Mouse (Mus musculus) hindbrain, embryonic 15.5 days (tissue): ENCODE measurements at regions not wholly inside any gene's neighbourhood (a gene's known extent, or its start where the extent isn't known, plus 50 kb on each side); places are given as distances from the start of the nearest gene placed in this dataset.

Experiments used
- ATAC-seq: fragments of 200-750 bp; cut with Nextera tagmentation; 2 replicates; pipeline ENCODE4 v1.8.0; 2017; ENCODE audit warnings: low read depth, moderate number of reproducible peaks, moderate TSS enrichment; ENCODE audit not compliant: low FRiP score
- H3K27ac ChIP-seq: fragments of 300-500 bp; sonication (generic); replicated peaks from 2 replicates; pipeline ENCODE4 v1.5.1; 2015; ENCODE audit warnings: mild to moderate bottlenecking, inconsistent platforms
- H3K27me3 ChIP-seq: fragments of 300-500 bp; sonication (generic); 2 replicates; pipeline ENCODE4 v1.6.1; 2015; ENCODE audit warnings: control low read depth, inconsistent platforms
- H3K36me3 ChIP-seq: fragments of 300-500 bp; sonication (generic); 2 replicates; pipeline ENCODE4 v1.6.1; 2015; ENCODE audit warnings: control low read depth, inconsistent platforms
- H3K4me1 ChIP-seq: fragments of 300-500 bp; sonication (generic); replicated peaks from 2 replicates; pipeline ENCODE4 v1.6.1; 2015; ENCODE audit warnings: control low read depth, inconsistent platforms
- H3K4me2 ChIP-seq: fragments of 300-500 bp; sonication (generic); 2 replicates; pipeline ENCODE4 v1.6.1; 2015; ENCODE audit warnings: moderate library complexity, mild to moderate bottlenecking, inconsistent platforms
- H3K4me3 ChIP-seq: fragments of 300-500 bp; sonication (generic); 2 replicates; pipeline ENCODE4 v1.5.1; 2015; ENCODE audit warnings: mild to moderate bottlenecking, inconsistent platforms
- H3K9ac ChIP-seq: fragments of 300-500 bp; sonication (generic); 2 replicates; pipeline ENCODE4 v1.6.1; 2015; ENCODE audit warnings: inconsistent platforms
- H3K9me3 ChIP-seq: fragments of 300-500 bp; sonication (generic); 2 replicates; pipeline ENCODE4 v1.6.1; 2016; ENCODE audit warnings: control low read depth, inconsistent platforms
- WGBS: fragments of 180-500 bp; shearing (Covaris S2); methylation state at CpG from one replicate; pipeline ENCODE4 v1.1.7; 2015; 5-methylcytosine and 5-hydroxymethylcytosine counted together

GRCm38 (mm10) chr10:17416121-17416520 is 306.9 kb upstream of the Cited2 start:
- Histone ChIP-seq H3K9ac (no peak overlapping the region), H3K9me3 (no peaks in the 10 kb centered on the region), H3K27ac (no peak overlapping the region), H3K27me3 (no peaks in the 10 kb centered on the region), H3K36me3 (no peaks in the 10 kb centered on the region), H3K4me3 (no peak overlapping the region), H3K4me1 (no peaks in the 10 kb centered on the region), H3K4me2 (no peak overlapping the region)
- 56% methylated on average over 1 of the region's 1 CpGs for WGBS
- no peak for ATAC-seq

- Histone ChIP-seq H3K4me2 (no peak overlapping the region), H3K27ac (no peak overlapping the region)
- 92% methylated on average over 1 of the region's 1 CpGs for WGBS
These were observed 305.6 kb upstream of the Cited2 start for GRCm38 (mm10) chr10:17417394-17417793.

GRCm38 (mm10) chr10:17418227-17418685 is 304.8 kb upstream of the Cited2 start:
- 71% methylated on average over 7 of the region's 7 CpGs for WGBS
- no peak for ATAC-seq
- no peak overlapping the region for H3K4me2 ChIP-seq
- H3K9me3 ChIP-seq = no peaks in the 10 kb centered on the region
- H3K4me1 ChIP-seq = no peaks in the 10 kb centered on the region
- no peak overlapping the region for H3K9ac ChIP-seq
- no peak overlapping the region for H3K4me3 ChIP-seq
- no peaks in the 10 kb centered on the region for H3K36me3 ChIP-seq
- H3K27ac ChIP-seq = no peak overlapping the region
- H3K27me3 ChIP-seq = no peaks in the 10 kb centered on the region

More at GRCm38 (mm10) chr10:17417394-17417793, 305.6 kb upstream of the Cited2 start:
- Histone ChIP-seq H3K4me1 (no peaks in the 10 kb centered on the region), H3K27me3 (no peaks in the 10 kb centered on the region), H3K9ac (no peak overlapping the region), H3K9me3 (no peaks in the 10 kb centered on the region), H3K36me3 (no peaks in the 10 kb centered on the region), H3K4me3 (no peak overlapping the region)
- ATAC-seq = no peak

GRCm38 (mm10) chr10:17423584-17424278 is 299.3 kb upstream of the Cited2 start:
- Histone ChIP-seq H3K9ac (no peak overlapping the region), H3K4me1 (no peaks in the 10 kb centered on the region)
- WGBS = 61% methylated on average over 4 of the region's 4 CpGs

GRCm38 (mm10) chr10:17426197-17426596 is 296.8 kb upstream of the Cited2 start:
- Histone ChIP-seq H3K9ac (no peak overlapping the region), H3K9me3 (no peaks in the 10 kb centered on the region), H3K4me2 (no peak overlapping the region), H3K4me1 (no peaks in the 10 kb centered on the region), H3K27ac (no peak overlapping the region), H3K27me3 (no peaks in the 10 kb centered on the region), H3K4me3 (no peak overlapping the region), H3K36me3 (no peaks in the 10 kb centered on the region)
- ATAC-seq = no peak
- 93% methylated on average over 3 of the region's 3 CpGs for WGBS

More at GRCm38 (mm10) chr10:17423584-17424278, 299.3 kb upstream of the Cited2 start:
- H3K27me3 ChIP-seq = no peaks in the 10 kb centered on the region
- H3K4me2 ChIP-seq = no peak overlapping the region
- ATAC-seq = no peak
- no peak overlapping the region for H3K4me3 ChIP-seq
- no peaks in the 10 kb centered on the region for H3K36me3 ChIP-seq
- no peak overlapping the region for H3K27ac ChIP-seq
- no peaks in the 10 kb centered on the region for H3K9me3 ChIP-seq

GRCm38 (mm10) chr10:17427316-17427715 is 295.7 kb upstream of the Cited2 start:
- H3K9me3 ChIP-seq = no peaks in the 10 kb centered on the region
- ATAC-seq = no peak
- H3K4me3 ChIP-seq = no peak overlapping the region
- H3K27ac ChIP-seq = no peak overlapping the region
- H3K36me3 ChIP-seq = no peaks in the 10 kb centered on the region
- no peaks in the 10 kb centered on the region for H3K4me1 ChIP-seq
- no peak overlapping the region for H3K4me2 ChIP-seq
- H3K27me3 ChIP-seq = no peaks in the 10 kb centered on the region
- no peak overlapping the region for H3K9ac ChIP-seq

GRCm38 (mm10) chr10:17428315-17428714 is 294.7 kb upstream of the Cited2 start:
- no peak overlapping the region for H3K4me2 ChIP-seq
- no peaks in the 10 kb centered on the region for H3K4me1 ChIP-seq
- no peak overlapping the region for H3K27ac ChIP-seq
- H3K36me3 ChIP-seq = no peaks in the 10 kb centered on the region
- ATAC-seq = no peak
- WGBS = 77% methylated on average over 3 of the region's 3 CpGs
- H3K9me3 ChIP-seq = no peaks in the 10 kb centered on the region
- no peak overlapping the region for H3K9ac ChIP-seq
- no peak overlapping the region for H3K4me3 ChIP-seq
- no peaks in the 10 kb centered on the region for H3K27me3 ChIP-seq

- H3K4me2 ChIP-seq = no peak overlapping the region
- WGBS = 83% methylated on average over 8 of the region's 8 CpGs
- no peak for ATAC-seq
These were observed 291.9 kb upstream of the Cited2 start for GRCm38 (mm10) chr10:17431068-17431467.

GRCm38 (mm10) chr10:17434098-17434497 is 288.9 kb upstream of the Cited2 start:
- Histone ChIP-seq H3K4me2 (no peak overlapping the region), H3K27me3 (no peaks in the 10 kb centered on the region), H3K27ac (no peak overlapping the region), H3K9me3 (no peaks in the 10 kb centered on the region), H3K36me3 (no peaks in the 10 kb centered on the region), H3K9ac (no peak overlapping the region), H3K4me1 (no peaks in the 10 kb centered on the region), H3K4me3 (no peak overlapping the region)
- ATAC-seq = no peak
- WGBS = 62% methylated on average over 4 of the region's 4 CpGs

More at GRCm38 (mm10) chr10:17431068-17431467, 291.9 kb upstream of the Cited2 start:
- H3K27ac ChIP-seq = no peak overlapping the region
- no peak overlapping the region for H3K4me3 ChIP-seq
- no peak overlapping the region for H3K9ac ChIP-seq
- no peaks in the 10 kb centered on the region for H3K36me3 ChIP-seq
- H3K4me1 ChIP-seq = no peaks in the 10 kb centered on the region
- H3K9me3 ChIP-seq = no peaks in the 10 kb centered on the region
- no peaks in the 10 kb centered on the region for H3K27me3 ChIP-seq

- H3K36me3 ChIP-seq = no peaks in the 10 kb centered on the region
- no peaks in the 10 kb centered on the region for H3K27me3 ChIP-seq
- 72% methylated on average over 4 of the region's 4 CpGs for WGBS
- no peaks in the 10 kb centered on the region for H3K4me1 ChIP-seq
- ATAC-seq = no peak
- H3K9me3 ChIP-seq = no peaks in the 10 kb centered on the region
- no peak overlapping the region for H3K9ac ChIP-seq
- no peak overlapping the region for H3K4me3 ChIP-seq
- H3K4me2 ChIP-seq = no peak overlapping the region
- no peak overlapping the region for H3K27ac ChIP-seq
These were observed 272.8 kb upstream of the Cited2 start for GRCm38 (mm10) chr10:17450240-17450639.

- Histone ChIP-seq H3K4me1 (no peaks in the 10 kb centered on the region), H3K36me3 (no peaks in the 10 kb centered on the region), H3K4me2 (no peak overlapping the region), H3K27ac (no peak overlapping the region), H3K27me3 (no peaks in the 10 kb centered on the region), H3K4me3 (no peak overlapping the region), H3K9ac (no peak overlapping the region), H3K9me3 (no peaks in the 10 kb centered on the region)
- no peak for ATAC-seq
- 94% methylated on average over 4 of the region's 4 CpGs for WGBS
These were observed 252.1 kb upstream of the Cited2 start for GRCm38 (mm10) chr10:17470880-17471279.

- no peaks in the 10 kb centered on the region for H3K27me3 ChIP-seq
- no peak for ATAC-seq
- H3K9ac ChIP-seq = no peak overlapping the region
- H3K4me3 ChIP-seq = no peak overlapping the region
- no peak overlapping the region for H3K4me2 ChIP-seq
- no peaks in the 10 kb centered on the region for H3K36me3 ChIP-seq
- H3K4me1 ChIP-seq = no peaks in the 10 kb centered on the region
- H3K9me3 ChIP-seq = no peaks in the 10 kb centered on the region
- H3K27ac ChIP-seq = no peak overlapping the region
- 32% methylated on average over 5 of the region's 5 CpGs for WGBS
These were observed 250.5 kb upstream of the Cited2 start for GRCm38 (mm10) chr10:17472536-17472935.

- WGBS = 83% methylated on average over 3 of the region's 3 CpGs
- ATAC-seq = no peak
These were observed 247.0 kb upstream of the Cited2 start for GRCm38 (mm10) chr10:17475976-17476375.

More at GRCm38 (mm10) chr10:17475976-17476375, 247.0 kb upstream of the Cited2 start:
- H3K27me3 ChIP-seq = no peaks in the 10 kb centered on the region
- no peak overlapping the region for H3K9ac ChIP-seq
- peaks cover 8% of the 10 kb centered on the region for H3K4me1 ChIP-seq
- no peak overlapping the region for H3K27ac ChIP-seq
- no peaks in the 10 kb centered on the region for H3K36me3 ChIP-seq
- no peak overlapping the region for H3K4me3 ChIP-seq
- H3K4me2 ChIP-seq = no peak overlapping the region
- no peaks in the 10 kb centered on the region for H3K9me3 ChIP-seq
